Mouse (Mus musculus): ENCODE results near the gene Hepacam.

GRCm38 (mm10) chr9:37359331-37360220, 7.6 kb upstream of the Hepacam start:
- TF ChIP-seq MAX (IDR thresholded peaks at IDR 0.05; ENCODE audit: low read length): no peak
- no peak for TF ChIP-seq EP300 (IDR thresholded peaks at IDR 0.05; ENCODE audit: low read depth in 1 of 2, low read length in 2 of 2)
- TF ChIP-seq MYC (IDR thresholded peaks at IDR 0.05; ENCODE audit: low read depth, low read length): no peak
- TF ChIP-seq CTCF (IDR thresholded peaks at IDR 0.05 in 2 of 3, conservative IDR thresholded peaks at IDR 0.05 in 1 of 3; ENCODE audit: control insufficient read depth in 1 of 3, insufficient read depth in 1 of 3, low read depth in 2 of 3, low read length in 3 of 3, poor library complexity in 1 of 3, severe bottlenecking in 1 of 3): no peak
